Mouse (Mus musculus) cerebellum, adult 18-20 months (tissue): ENCODE measurements around the gene Cdc25a.

Experiments
- DNase-seq, 2 experiments: peaks; one replicate each; pipeline ENCODE4 v3.0.0; 2021

The Cdc25a gene

GRCm38 (mm10) chr9:109874797-109875691 is at the start of gene Cdc25a:
TSS of gene Cdc25a (plus strand) at chr9:109875579.
- DNase-seq = peak; percentile 96 to 99

GRCm38 (mm10) chr9:109825739-109826138 is 49.6 kb upstream of the Cdc25a start:
- no peak for DNase-seq

GRCm38 (mm10) chr9:109826181-109826580 is 49.2 kb upstream of the Cdc25a start:
- no peak for DNase-seq

- DNase-seq = peak; percentile 85 to 89
These were observed 42.8 kb upstream of the Cdc25a start, which contains the start of gene Nme6 for GRCm38 (mm10) chr9:109832391-109833087. TSS of gene Nme6 (plus strand) at chr9:109832749.

- no peak for DNase-seq
These were observed 42.3 kb upstream of the Cdc25a start for GRCm38 (mm10) chr9:109833088-109833412.

- DNase-seq = no peak
These were observed 26.0 kb upstream of the Cdc25a start, which contains the start of gene Camp for GRCm38 (mm10) chr9:109849312-109849758. TSS of gene Camp (minus strand) at chr9:109849617.

GRCm38 (mm10) chr9:109850099-109850498 is 25.3 kb upstream of the Cdc25a start:
- no peak for DNase-seq

- DNase-seq = no peak
These were observed 21.0 kb upstream of the Cdc25a start for GRCm38 (mm10) chr9:109854341-109854740.

GRCm38 (mm10) chr9:109855947-109856346 is 19.4 kb upstream of the Cdc25a start:
- no peak for DNase-seq

GRCm38 (mm10) chr9:109862397-109863044 is 12.9 kb upstream of the Cdc25a start:
- peak; percentile 68 to 81 for DNase-seq

- DNase-seq = no peak
These were observed 12.3 kb upstream of the Cdc25a start for GRCm38 (mm10) chr9:109863085-109863484.

GRCm38 (mm10) chr9:109866218-109866617 is 9.2 kb upstream of the Cdc25a start:
- DNase-seq = no peak

GRCm38 (mm10) chr9:109870983-109871572 is 4.3 kb upstream of the Cdc25a start:
- no peak for DNase-seq

GRCm38 (mm10) chr9:109875695-109876601 is 569 bp downstream of the Cdc25a start:
- peak; percentile 69 to 83 for DNase-seq

- DNase-seq = peak; percentile 18 to 25
These were observed 1.4 kb downstream of the Cdc25a start for GRCm38 (mm10) chr9:109876756-109877155.

- DNase-seq = no peak
These were observed 2.3 kb downstream of the Cdc25a start for GRCm38 (mm10) chr9:109877666-109878065.

- no peak for DNase-seq
These were observed 3.9 kb downstream of the Cdc25a start for GRCm38 (mm10) chr9:109879305-109879704.

- no peak for DNase-seq
These were observed 10.9 kb downstream of the Cdc25a start for GRCm38 (mm10) chr9:109886259-109886658.

- DNase-seq = no peak
These were observed 11.9 kb downstream of the Cdc25a start for GRCm38 (mm10) chr9:109887321-109887720.

- peak; percentile 53 to 62 for DNase-seq
These were observed 16.1 kb downstream of the Cdc25a start for GRCm38 (mm10) chr9:109891501-109891900.

GRCm38 (mm10) chr9:109892651-109893250 is 17.4 kb downstream of the Cdc25a start:
- peak; percentile 77 to 84 for DNase-seq
